18 mouse cellular contexts compared by ENCODE assay signal in genomic region chr7:109275151-109275550, GRCm38 (mm10).
"Had no signal": no experiment of that assay in that cellular context is flagged by ENCODE, and none has a peak within 500 bp of the region (broad histone marks: within the 10 kb centered on the region; RNA-seq: fewer than 3 reads in every experiment).

No protein-coding gene starts in this region.

- H3K27me3 ChIP-seq: intestine, embryonic 15.5 days; liver, embryonic 15.5 days had no signal

- H3K27ac ChIP-seq: intestine, embryonic 15.5 days; layer of hippocampus, adult 2 months; liver, embryonic 15.5 days; midbrain, embryonic 10.5 days; neural tube, embryonic 15.5 days had no signal

- ATAC-seq: intestine, embryonic 15.5 days had no signal

- H3K4me2 ChIP-seq: intestine, embryonic 15.5 days; liver, embryonic 11.5 days; liver, embryonic 15.5 days; neural tube, embryonic 15.5 days had no signal

- DNase-seq: kidney, adult 18-20 months; kidney, postnatal 10 days; kidney, postnatal 4 days; left cerebral cortex, postnatal 4 days; lung, adult 2 months; lung, postnatal 10 days; lung, postnatal 4 days; right cerebral cortex, adult 18-20 months; right cerebral cortex, postnatal 25 days; thymus, adult 18-20 months; thymus, postnatal 25 days had no signal

- H3K4me3 ChIP-seq: intestine, embryonic 15.5 days; layer of hippocampus, adult 2 months; liver, embryonic 15.5 days; midbrain, embryonic 10.5 days; myocyte; neural tube, embryonic 15.5 days had no signal

- H3K9me3 ChIP-seq: intestine, embryonic 15.5 days; liver, embryonic 15.5 days; midbrain, embryonic 10.5 days; neural tube, embryonic 15.5 days had no signal

- H3K4me1 ChIP-seq: liver, embryonic 15.5 days; neural tube, embryonic 15.5 days had no signal

- H3K36me3 ChIP-seq: intestine, embryonic 15.5 days; liver, embryonic 15.5 days; midbrain, embryonic 10.5 days; neural tube, embryonic 15.5 days had no signal

- H3K9ac ChIP-seq: intestine, embryonic 15.5 days; liver, embryonic 15.5 days; neural tube, embryonic 15.5 days had no signal
